Mouse (Mus musculus): ENCODE results near the gene Shank3. TPM values are rescaled to one million over a fixed set of nuclear protein-coding genes. Genes with fewer than 3 reads are reported as not detected.
A peak's percentile ranks its signal among the peaks of the same experiment; 100 is the strongest.

Shank3 gene
- total and polyA plus RNA-seq, 3 experiments = 31.0 to 52.2 (median 44.3) TPM

- Histone ChIP-seq H3K36me3 (ENCODE audit: control insufficient read depth, insufficient read depth, low read length) (no peaks in the 10 kb centered on the region), H3K27ac (no peak overlapping the region), H3K4me1 (ENCODE audit: control insufficient read depth, insufficient read depth, low read length) (no peaks in the 10 kb centered on the region), H3K27me3 (ENCODE audit: control insufficient read depth, insufficient read depth, low read length) (no peaks in the 10 kb centered on the region), H3K9ac (ENCODE audit: low read depth, low read length) (no peak overlapping the region), H3K4me3 (no peak overlapping the region), H3K79me2 (replicated peaks; ENCODE audit: control insufficient read depth, insufficient read depth, low read length) (no peaks in the 10 kb centered on the region)
- DNase-seq = no peak
- TF ChIP-seq CTCF (IDR thresholded peaks at IDR 0.05) = no peak
- TF ChIP-seq EP300 (IDR thresholded peaks at IDR 0.05; ENCODE audit: insufficient read depth, low read depth, low read length) = no peak
- no peak for TF ChIP-seq POLR2A (IDR thresholded peaks at IDR 0.05; ENCODE audit: insufficient read depth, low read depth, low read length)
- intact Hi-C loops (cut with DNase I) = loop anchor here (5.0 kb wide), 2 partner anchors 52 to 118 kb away; no protein-coding TSS in a partner anchor
- 10% methylated on average over 1 of the region's 1 CpGs for WGBS
Observed at GRCm38 (mm10) chr15:89465052-89465451, 34.4 kb upstream of the Shank3 start.

DNA sequence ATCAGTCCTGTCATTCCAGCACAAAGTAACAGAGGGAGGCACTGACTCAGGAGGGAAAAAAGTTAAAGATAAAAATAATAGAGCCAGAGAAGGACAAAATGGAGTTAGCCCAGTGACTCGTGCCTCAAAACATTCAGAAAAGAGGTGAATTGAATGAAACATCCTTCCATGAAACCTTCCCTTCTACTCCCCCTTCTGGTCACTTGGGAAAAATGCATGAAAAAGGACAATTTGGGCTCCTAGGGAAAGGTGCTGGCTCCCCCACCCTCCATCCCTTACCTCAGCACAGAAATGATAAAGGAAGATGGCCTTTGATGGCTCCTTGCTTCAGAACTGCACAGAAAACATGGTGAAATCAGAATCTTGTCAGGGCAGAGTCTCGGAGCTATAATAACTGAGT lies 30.8 kb upstream of the Shank3 start:
- Histone ChIP-seq H3K79me2 (replicated peaks; ENCODE audit: control insufficient read depth, insufficient read depth, low read length) (no peaks in the 10 kb centered on the region), H3K4me1 (ENCODE audit: control insufficient read depth, insufficient read depth, low read length) (no peaks in the 10 kb centered on the region), H3K4me3 (no peak overlapping the region), H3K36me3 (ENCODE audit: control insufficient read depth, insufficient read depth, low read length) (no peaks in the 10 kb centered on the region), H3K9ac (ENCODE audit: low read depth, low read length) (no peak overlapping the region), H3K27me3 (ENCODE audit: control insufficient read depth, insufficient read depth, low read length) (no peaks in the 10 kb centered on the region), H3K27ac (no peak overlapping the region)
- DNase-seq = no peak
- 22% methylated on average over 2 of the region's 2 CpGs for WGBS
- intact Hi-C loops (cut with DNase I) = loop anchor here (2.0 to 5.0 kb wide), 5 partner anchors 34 to 121 kb away; no protein-coding TSS in a partner anchor
- TF ChIP-seq POLR2A (IDR thresholded peaks at IDR 0.05; ENCODE audit: insufficient read depth, low read depth, low read length) = no peak
- peak; percentile 87 for TF ChIP-seq CTCF (IDR thresholded peaks at IDR 0.05)

DNA sequence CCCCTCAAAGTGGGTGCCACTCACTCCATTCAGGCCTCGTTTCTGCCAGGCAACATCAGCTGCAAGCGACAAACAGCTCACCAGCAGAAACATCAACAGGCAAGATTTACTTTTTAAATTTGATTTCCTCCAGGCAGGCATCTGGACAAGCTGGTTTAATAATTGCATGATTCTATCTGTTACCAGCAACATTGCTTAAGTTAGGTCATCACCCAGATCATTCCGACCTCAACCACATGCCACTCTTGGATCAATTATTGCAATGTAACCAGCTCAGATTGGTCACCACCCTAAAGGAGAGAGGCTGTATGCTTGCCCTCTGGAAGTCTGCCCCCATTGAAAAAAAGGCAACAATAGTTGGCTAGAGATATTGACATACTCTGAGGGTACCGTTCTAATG lies 27.9 kb upstream of the Shank3 start:
- WGBS = 83% methylated on average over 4 of the region's 4 CpGs
- Histone ChIP-seq H3K27ac (no peak overlapping the region), H3K9ac (ENCODE audit: low read depth, low read length) (no peak overlapping the region), H3K79me2 (replicated peaks; ENCODE audit: control insufficient read depth, insufficient read depth, low read length) (no peaks in the 10 kb centered on the region), H3K27me3 (ENCODE audit: control insufficient read depth, insufficient read depth, low read length) (no peaks in the 10 kb centered on the region), H3K36me3 (ENCODE audit: control insufficient read depth, insufficient read depth, low read length) (no peaks in the 10 kb centered on the region), H3K4me3 (no peak overlapping the region), H3K4me1 (ENCODE audit: control insufficient read depth, insufficient read depth, low read length) (peaks cover 3% of the 10 kb centered on the region; the same call in 1 of the 2 replicates)
- intact Hi-C loops (cut with DNase I) = loop anchor here (10.0 kb wide), 1 partner anchor 607 kb away; the partner anchor contains the start of gene Pim3
- TF ChIP-seq POLR2A (IDR thresholded peaks at IDR 0.05; ENCODE audit: insufficient read depth, low read depth, low read length) (no peak), CTCF (IDR thresholded peaks at IDR 0.05) (no peak), EP300 (IDR thresholded peaks at IDR 0.05; ENCODE audit: insufficient read depth, low read depth, low read length) (no peak)
- no peak for DNase-seq

- peaks cover 6% of the 10 kb centered on the region for H3K4me1 ChIP-seq (ENCODE audit: control insufficient read depth, insufficient read depth, low read length)
- TF ChIP-seq EP300 (IDR thresholded peaks at IDR 0.05; ENCODE audit: insufficient read depth, low read depth, low read length) (no peak), CTCF (IDR thresholded peaks at IDR 0.05) (no peak), POLR2A (IDR thresholded peaks at IDR 0.05; ENCODE audit: insufficient read depth, low read depth, low read length) (no peak)
- no peaks in the 10 kb centered on the region for H3K79me2 ChIP-seq (replicated peaks; ENCODE audit: control insufficient read depth, insufficient read depth, low read length)
- no peak overlapping the region for H3K27ac ChIP-seq
- H3K36me3 ChIP-seq (ENCODE audit: control insufficient read depth, insufficient read depth, low read length) = no peaks in the 10 kb centered on the region
- intact Hi-C loops (cut with DNase I) = loop anchor here (10.0 kb wide), 1 partner anchor 609 kb away; the partner anchor contains the start of gene Pim3
- 72% methylated on average over 9 of the region's 9 CpGs for WGBS
- no peaks in the 10 kb centered on the region for H3K27me3 ChIP-seq (ENCODE audit: control insufficient read depth, insufficient read depth, low read length)
- no peak overlapping the region for H3K4me3 ChIP-seq
- no peak overlapping the region for H3K9ac ChIP-seq (ENCODE audit: low read depth, low read length)
- no peak for DNase-seq
Observed at GRCm38 (mm10) chr15:89473370-89473769, 26.1 kb upstream of the Shank3 start.

- Histone ChIP-seq H3K36me3 (ENCODE audit: control insufficient read depth, insufficient read depth, low read length) (no peaks in the 10 kb centered on the region), H3K27ac (no peak overlapping the region), H3K4me1 (ENCODE audit: control insufficient read depth, insufficient read depth, low read length) (peaks cover 6% of the 10 kb centered on the region), H3K27me3 (ENCODE audit: control insufficient read depth, insufficient read depth, low read length) (no peaks in the 10 kb centered on the region), H3K79me2 (replicated peaks; ENCODE audit: control insufficient read depth, insufficient read depth, low read length) (no peaks in the 10 kb centered on the region), H3K9ac (ENCODE audit: low read depth, low read length) (no peak overlapping the region), H3K4me3 (no peak overlapping the region)
- DNase-seq = no peak
- intact Hi-C loops (cut with DNase I) = loop anchor here (10.0 kb wide), 1 partner anchor 609 kb away; the partner anchor contains the start of gene Pim3
- 95% methylated on average over 8 of the region's 8 CpGs for WGBS
- TF ChIP-seq POLR2A (IDR thresholded peaks at IDR 0.05; ENCODE audit: insufficient read depth, low read depth, low read length) (no peak), CTCF (IDR thresholded peaks at IDR 0.05) (no peak), EP300 (IDR thresholded peaks at IDR 0.05; ENCODE audit: insufficient read depth, low read depth, low read length) (no peak)
Observed at GRCm38 (mm10) chr15:89473921-89474320, 25.5 kb upstream of the Shank3 start.

GRCm38 (mm10) chr15:89474596-89475292 lies 24.7 kb upstream of the Shank3 start:
- H3K4me3 ChIP-seq = no peak overlapping the region; the same call in 1 of the 2 replicates
- WGBS = 93% methylated on average over 19 of the region's 19 CpGs
- TF ChIP-seq POLR2A (IDR thresholded peaks at IDR 0.05; ENCODE audit: insufficient read depth, low read depth, low read length) = no peak
- TF ChIP-seq CTCF (IDR thresholded peaks at IDR 0.05) = no peak
- no peak for TF ChIP-seq EP300 (IDR thresholded peaks at IDR 0.05; ENCODE audit: insufficient read depth, low read depth, low read length)
- no peak overlapping the region; the same call in 1 of the 2 replicates for H3K9ac ChIP-seq (ENCODE audit: low read depth, low read length)
- no peaks in the 10 kb centered on the region for H3K36me3 ChIP-seq (ENCODE audit: control insufficient read depth, insufficient read depth, low read length)
- no peaks in the 10 kb centered on the region for H3K79me2 ChIP-seq (replicated peaks; ENCODE audit: control insufficient read depth, insufficient read depth, low read length)
- no peak for DNase-seq
- no peak overlapping the region for H3K27ac ChIP-seq
- no peaks in the 10 kb centered on the region for H3K27me3 ChIP-seq (ENCODE audit: control insufficient read depth, insufficient read depth, low read length)
- H3K4me1 ChIP-seq (ENCODE audit: control insufficient read depth, insufficient read depth, low read length) = peaks cover 6% of the 10 kb centered on the region
- intact Hi-C loops (cut with DNase I) = loop anchor here (10.0 kb wide), 1 partner anchor 610 kb away; the partner anchor contains the start of gene Pim3
